Mouse (Mus musculus): ENCODE results near the gene Srsf9.
"Not testable (repeated sequence)": the region's sequence is repeated elsewhere in the genome, so short reads cannot be mapped to it uniquely, and the experiment has no call there.

Gene Srsf9

GRCm38 (mm10) chr5:115326875-115327609 lies at the start of gene Srsf9:
TSS of gene Srsf9 (plus strand) at chr5:115327177.
- peak; percentile 94 to 95 for DNase-seq (ENCODE audit: low spot score in 2 of 2)

- no peak for DNase-seq (ENCODE audit: low spot score in 2 of 2)
Measured at GRCm38 (mm10) chr5:115278053-115278452, 48.9 kb upstream of the Srsf9 start.

GRCm38 (mm10) chr5:115278785-115279184 lies 48.2 kb upstream of the Srsf9 start:
- DNase-seq (ENCODE audit: low spot score in 2 of 2) = no peak

GRCm38 (mm10) chr5:115279226-115280049 lies 47.5 kb upstream of the Srsf9 start, which contains the start of gene Coq5:
TSS of gene Coq5 (plus strand) at chr5:115279666.
- DNase-seq (ENCODE audit: low spot score in 2 of 2) = peak; percentile 80 to 86

- DNase-seq (ENCODE audit: low spot score in 2 of 2) = peak in 1 of 2 experiments; percentile 15
Measured at GRCm38 (mm10) chr5:115280050-115280687, 46.8 kb upstream of the Srsf9 start.

- DNase-seq (ENCODE audit: low spot score in 2 of 2) = peak in 1 of 2 experiments; percentile 25
Measured at GRCm38 (mm10) chr5:115284735-115285134, 42.2 kb upstream of the Srsf9 start.

GRCm38 (mm10) chr5:115294173-115294572 lies 32.8 kb upstream of the Srsf9 start:
- DNase-seq (ENCODE audit: low spot score in 2 of 2) = no peak

- no peak for DNase-seq (ENCODE audit: low spot score in 2 of 2)
Measured at GRCm38 (mm10) chr5:115296347-115296746, 30.6 kb upstream of the Srsf9 start.

- peak; percentile 50 to 58 for DNase-seq (ENCODE audit: low spot score in 2 of 2)
Measured at GRCm38 (mm10) chr5:115300035-115300744, 26.8 kb upstream of the Srsf9 start.

GRCm38 (mm10) chr5:115300792-115301614 lies 26.0 kb upstream of the Srsf9 start, which contains the start of gene Dynll1:
TSS of gene Dynll1 (minus strand) at chr5:115300999.
- peak; percentile 97 to 99 for DNase-seq (ENCODE audit: low spot score in 2 of 2)

GRCm38 (mm10) chr5:115301615-115302014 lies 25.4 kb upstream of the Srsf9 start:
- DNase-seq (ENCODE audit: low spot score in 2 of 2) = no peak

GRCm38 (mm10) chr5:115302190-115302589 lies 24.8 kb upstream of the Srsf9 start:
- not testable (repeated sequence) for DNase-seq (ENCODE audit: low spot score in 2 of 2)

GRCm38 (mm10) chr5:115312354-115312753 lies 14.6 kb upstream of the Srsf9 start:
- DNase-seq (ENCODE audit: low spot score in 2 of 2) = no peak

GRCm38 (mm10) chr5:115312816-115313667 lies 13.9 kb upstream of the Srsf9 start:
- peak in 1 of 2 experiments; percentile 19 for DNase-seq (ENCODE audit: low spot score in 2 of 2)

GRCm38 (mm10) chr5:115313668-115313943 lies 13.4 kb upstream of the Srsf9 start:
- no peak for DNase-seq (ENCODE audit: low spot score in 2 of 2)

- DNase-seq (ENCODE audit: low spot score in 2 of 2) = no peak
Measured at GRCm38 (mm10) chr5:115316968-115317644, 9.9 kb upstream of the Srsf9 start.

GRCm38 (mm10) chr5:115317645-115318328 lies 9.2 kb upstream of the Srsf9 start:
- no peak for DNase-seq (ENCODE audit: low spot score in 2 of 2)
